Mouse (Mus musculus): ENCODE data around the gene Gm3476.
"Not testable (repeated sequence)": the region's sequence is repeated elsewhere in the genome, so short reads cannot be mapped to it uniquely, and the experiment has no call there.

Gene Gm3476

DNA sequence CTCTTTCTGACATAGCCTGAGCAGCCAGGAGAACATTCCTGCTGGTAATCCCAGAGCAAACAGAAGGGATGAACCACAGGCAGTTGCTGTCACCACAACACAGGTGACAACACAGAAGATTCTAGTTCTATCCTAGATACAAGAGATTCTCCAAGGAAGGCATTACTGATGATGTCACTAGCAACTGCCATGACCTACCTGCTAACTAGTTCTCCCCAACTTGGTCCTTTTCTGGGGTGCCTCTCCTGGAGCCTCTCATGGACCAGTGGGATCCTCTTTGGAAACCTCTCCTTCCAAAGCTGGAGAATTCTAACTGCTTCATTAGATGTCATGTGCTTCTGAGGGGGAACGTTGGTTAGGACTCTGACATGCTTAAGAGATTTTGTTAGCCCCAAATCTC, at the start of gene Gm3476:
Gene Gm3476 (minus strand): TSS at position 101 of the 400 bp plus-strand sequence.
- not testable (repeated sequence) for DNase-seq (ENCODE audit: low read depth)

DNA sequence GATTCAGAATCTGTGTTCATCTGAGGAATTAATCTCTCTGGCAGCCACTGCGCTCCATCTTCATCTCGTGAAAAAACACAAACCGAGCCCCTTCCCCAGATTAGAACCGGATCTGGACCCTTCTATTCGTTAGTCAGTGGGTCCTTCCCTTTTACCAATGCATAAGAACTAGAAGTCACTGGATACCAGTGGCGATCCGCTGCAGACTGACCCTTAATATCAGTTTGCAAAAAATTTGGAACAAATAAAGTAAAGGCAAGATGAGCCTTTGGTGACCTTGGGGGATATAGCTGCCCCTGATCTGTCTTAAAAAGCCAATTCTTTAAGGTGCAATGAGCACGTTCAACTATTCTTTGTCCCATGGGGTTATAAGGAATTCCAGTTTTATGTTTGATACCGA, 37.9 kb upstream of the Gm3476 start:
- not testable (repeated sequence) for DNase-seq (ENCODE audit: low read depth)

DNA sequence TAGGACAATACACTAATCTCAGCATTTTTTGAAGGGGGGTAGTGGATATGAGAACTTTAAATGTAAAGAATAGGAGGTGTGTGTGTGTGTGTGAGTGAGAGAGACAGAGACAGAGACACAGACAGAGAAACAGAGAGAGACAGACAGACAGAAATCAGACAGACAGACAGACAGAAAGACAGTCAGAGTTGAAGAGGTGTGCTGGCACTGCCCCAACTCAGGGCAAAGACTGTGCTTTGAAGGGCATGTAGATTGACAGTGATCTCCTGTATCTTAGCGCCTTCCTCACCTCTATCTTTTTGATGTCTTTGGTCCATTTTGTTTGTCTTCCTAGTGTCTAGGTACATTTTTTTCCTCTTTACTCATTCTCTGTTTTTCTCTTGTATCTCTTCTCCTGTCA, 35.5 kb upstream of the Gm3476 start:
- DNase-seq (ENCODE audit: low read depth), result not testable (repeated sequence)

DNA sequence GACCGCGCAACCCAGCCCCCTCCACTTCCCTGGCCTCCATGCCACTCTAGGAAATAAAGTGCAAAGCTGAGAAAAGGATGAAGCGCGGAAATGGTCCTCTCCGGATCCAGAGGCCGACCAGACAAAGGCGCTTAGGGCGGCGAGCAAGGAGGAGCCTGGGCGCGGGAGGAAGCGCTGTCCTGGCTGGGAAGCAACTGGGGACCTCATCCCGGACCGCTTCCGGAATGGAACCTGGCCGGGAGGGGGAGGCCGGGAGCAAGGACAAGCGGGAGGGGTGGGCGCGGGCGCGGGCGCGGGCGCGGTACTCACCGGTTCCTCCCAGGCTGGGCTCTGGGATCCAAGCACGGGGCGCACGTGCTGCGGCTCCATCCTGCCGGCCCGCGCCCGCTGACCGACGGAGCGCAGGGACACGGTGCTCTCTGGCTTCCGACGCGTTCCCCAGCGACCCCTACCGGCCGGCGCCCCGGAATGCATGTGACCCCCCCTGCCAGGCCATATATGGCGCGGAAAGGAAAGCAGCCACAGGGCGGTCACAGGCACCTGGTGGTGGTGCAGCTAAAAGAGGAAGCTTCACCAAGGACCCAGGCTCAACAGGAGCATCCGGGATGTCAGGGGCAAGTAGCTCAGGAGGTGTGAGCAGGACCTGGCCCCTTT, 17.2 kb downstream of the Gm3476 start, which contains the start of gene Gm3468:
Gene Gm3468 (minus strand): TSS at position 394 of the 654 bp plus-strand sequence.
- peak; percentile 82 for DNase-seq (ENCODE audit: low read depth)

DNA sequence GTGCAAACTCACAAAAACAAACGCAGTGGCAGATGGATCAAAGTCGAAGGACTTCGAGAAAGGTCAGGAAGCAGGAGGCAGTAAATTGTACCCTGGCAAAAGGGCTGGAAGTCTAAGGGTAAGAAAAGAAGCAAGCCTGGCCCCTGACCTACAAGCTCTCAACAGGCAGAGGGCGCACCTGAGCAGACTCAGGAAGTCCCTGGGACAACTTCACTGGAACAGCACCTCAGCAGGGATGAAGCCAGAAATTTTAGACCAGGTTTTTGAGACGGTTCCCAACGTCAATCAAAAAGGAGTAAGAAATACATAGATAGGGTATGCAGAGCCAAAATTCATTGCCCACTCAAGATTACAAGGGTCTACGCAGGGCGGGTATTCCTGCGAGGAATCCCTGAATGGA, 18.1 kb downstream of the Gm3476 start:
- peak; percentile 6 for DNase-seq (ENCODE audit: low read depth)

DNA sequence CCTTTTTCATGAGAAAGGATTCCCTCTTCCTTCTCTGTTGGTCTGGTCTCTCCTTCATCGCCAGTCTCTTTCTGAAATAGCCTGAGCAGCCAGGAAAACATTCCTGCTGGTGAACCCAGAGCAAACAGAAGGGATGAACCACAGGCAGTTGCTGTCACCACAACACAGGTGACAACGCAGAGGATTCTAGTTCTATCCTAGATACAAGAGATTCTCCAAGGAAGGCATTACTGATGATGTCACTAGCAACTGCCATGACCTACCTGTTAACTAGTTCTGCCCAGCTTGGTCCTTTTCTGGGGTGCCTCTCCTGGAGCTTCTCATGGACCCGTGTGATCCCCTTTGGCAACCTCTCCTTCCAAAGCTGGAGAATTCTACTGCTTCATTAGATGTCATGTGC, 31.8 kb downstream of the Gm3476 start, which contains the start of gene Gm8206:
Gene Gm8206 (minus strand): TSS at position 101 of the 400 bp plus-strand sequence.
- DNase-seq (ENCODE audit: low read depth), result not testable (repeated sequence)

DNA sequence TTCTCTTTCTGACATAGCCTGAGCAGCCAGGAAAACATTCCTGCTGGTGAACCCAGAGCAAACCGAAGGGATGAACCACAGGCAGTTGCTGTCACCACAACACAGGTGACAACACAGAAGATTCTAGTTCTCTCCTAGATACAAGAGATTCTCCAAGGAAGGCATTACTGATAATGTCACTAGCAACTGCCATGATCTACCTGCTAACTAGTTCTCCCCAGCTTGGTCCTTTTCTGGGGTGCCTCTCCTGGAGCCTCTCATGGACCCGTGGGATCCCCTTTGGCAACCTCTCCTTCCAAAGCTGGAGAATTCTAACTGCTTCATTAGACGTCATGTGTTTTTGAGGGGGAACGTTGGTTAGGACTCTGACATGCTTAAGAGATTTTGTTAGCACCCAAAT, 67.4 kb downstream of the Gm3476 start, which contains the start of gene Gm6337:
Gene Gm6337 (minus strand): TSS at position 101 of the 400 bp plus-strand sequence.
- not testable (repeated sequence) for DNase-seq (ENCODE audit: low read depth)
